Mouse (Mus musculus): ENCODE measurements around the gene Cpt1a. TPM values are rescaled to one million over a fixed set of nuclear protein-coding genes. Genes with fewer than 3 reads are reported as not detected.

Gene Cpt1a
- polyA plus RNA-seq, 1 experiment, result 13.5 TPM

- no peaks in the 10 kb centered on the region for H3K79me2 ChIP-seq (ENCODE audit: control insufficient read depth, insufficient read depth)
- H3K4me2 ChIP-seq (ENCODE audit: low read depth), result peak overlapping the region; percentile 18
- TF ChIP-seq POLR2A (IDR thresholded peaks at IDR 0.05; ENCODE audit: insufficient read length, low read depth) (no peak), MYOG (IDR thresholded peaks at IDR 0.05; ENCODE audit: control insufficient read depth in 1 of 3, insufficient read depth in 1 of 3, insufficient read length in 2 of 3, low read depth in 2 of 3) (peak in 2 of 3 experiments; percentile 28 to 61), MAX (IDR thresholded peaks at IDR 0.05; ENCODE audit: low read depth) (no peak), TCF3 (IDR thresholded peaks at IDR 0.05; ENCODE audit: insufficient read length, low read depth) (no peak), USF1 (IDR thresholded peaks at IDR 0.05; ENCODE audit: low read depth) (no peak), CEBPB (IDR thresholded peaks at IDR 0.05; ENCODE audit: insufficient read depth, poor library complexity, severe bottlenecking) (no peak), MYOD1 (IDR thresholded peaks at IDR 0.05; ENCODE audit: control insufficient read depth in 1 of 3, insufficient read length in 2 of 3, low read depth in 2 of 3) (peak in 1 of 3 experiments; percentile 85), SRF (IDR thresholded peaks at IDR 0.05; ENCODE audit: control insufficient read depth, insufficient read length, low read depth) (no peak), TCF12 (IDR thresholded peaks at IDR 0.05; ENCODE audit: insufficient read depth, poor library complexity, severe bottlenecking) (no peak), REST (IDR thresholded peaks at IDR 0.05; ENCODE audit: insufficient read depth, insufficient read length) (no peak), E2F4 (IDR thresholded peaks at IDR 0.05; ENCODE audit: insufficient read depth) (no peak), POLR2AphosphoS2 (IDR thresholded peaks at IDR 0.05; ENCODE audit: insufficient read length, low read depth) (no peak)
- no peaks in the 10 kb centered on the region for H3K36me3 ChIP-seq (ENCODE audit: control insufficient read depth, insufficient read depth)
- H3K27me3 ChIP-seq (ENCODE audit: control insufficient read depth, insufficient read depth, insufficient read length), result no peaks in the 10 kb centered on the region
- no peak overlapping the region for H3ac ChIP-seq (ENCODE audit: control insufficient read depth, insufficient read length)
- H3K4me3 ChIP-seq, result no peak overlapping the region
Observed at GRCm38 (mm10) chr19:3344636-3345544, 22.8 kb downstream of the Cpt1a start.

- TF ChIP-seq TCF3 (IDR thresholded peaks at IDR 0.05; ENCODE audit: insufficient read length, low read depth) (no peak), MYOD1 (IDR thresholded peaks at IDR 0.05; ENCODE audit: control insufficient read depth in 1 of 3, insufficient read length in 2 of 3, low read depth in 2 of 3) (no peak), POLR2AphosphoS2 (IDR thresholded peaks at IDR 0.05; ENCODE audit: insufficient read length, low read depth) (no peak), REST (IDR thresholded peaks at IDR 0.05; ENCODE audit: insufficient read depth, insufficient read length) (no peak), E2F4 (IDR thresholded peaks at IDR 0.05; ENCODE audit: insufficient read depth) (no peak), MAX (IDR thresholded peaks at IDR 0.05; ENCODE audit: low read depth) (no peak), CEBPB (IDR thresholded peaks at IDR 0.05; ENCODE audit: insufficient read depth, poor library complexity, severe bottlenecking) (no peak)
- no peaks in the 10 kb centered on the region for H3K27me3 ChIP-seq (ENCODE audit: control insufficient read depth, insufficient read depth, insufficient read length)
Observed at GRCm38 (mm10) chr19:3347784-3348183, 25.6 kb downstream of the Cpt1a start.

GRCm38 (mm10) chr19:3353415-3354111 lies 31.4 kb downstream of the Cpt1a start:
- no peak overlapping the region for H3ac ChIP-seq (ENCODE audit: control insufficient read depth, insufficient read length)
- H3K4me3 ChIP-seq, result no peak overlapping the region
- H3K79me2 ChIP-seq (ENCODE audit: control insufficient read depth, insufficient read depth), result no peaks in the 10 kb centered on the region
- TF ChIP-seq CEBPB (IDR thresholded peaks at IDR 0.05; ENCODE audit: insufficient read depth, poor library complexity, severe bottlenecking) (peak; percentile 62; the same call in 1 of the 2 replicates), MYOD1 (IDR thresholded peaks at IDR 0.05; ENCODE audit: control insufficient read depth in 1 of 3, insufficient read length in 2 of 3, low read depth in 2 of 3) (peak in 1 of 3 experiments; percentile 19), MYOG (IDR thresholded peaks at IDR 0.05; ENCODE audit: control insufficient read depth in 1 of 3, insufficient read depth in 1 of 3, insufficient read length in 2 of 3, low read depth in 2 of 3) (peak in 1 of 3 experiments; percentile 10), MAX (IDR thresholded peaks at IDR 0.05; ENCODE audit: low read depth) (no peak)
- peaks cover 5% of the 10 kb centered on the region for H3K36me3 ChIP-seq (ENCODE audit: control insufficient read depth, insufficient read depth)
- no peak overlapping the region for H3K4me2 ChIP-seq (ENCODE audit: low read depth)
- H3K27me3 ChIP-seq (ENCODE audit: control insufficient read depth, insufficient read depth, insufficient read length), result no peaks in the 10 kb centered on the region

More at GRCm38 (mm10) chr19:3347784-3348183, 25.6 kb downstream of the Cpt1a start:
- H3K4me3 ChIP-seq, result no peak overlapping the region
- no peaks in the 10 kb centered on the region for H3K79me2 ChIP-seq (ENCODE audit: control insufficient read depth, insufficient read depth)
- H3ac ChIP-seq (ENCODE audit: control insufficient read depth, insufficient read length), result no peak overlapping the region
- no peaks in the 10 kb centered on the region for H3K36me3 ChIP-seq (ENCODE audit: control insufficient read depth, insufficient read depth)
- no peak overlapping the region for H3K4me2 ChIP-seq (ENCODE audit: low read depth)

- Histone ChIP-seq H3ac (ENCODE audit: control insufficient read depth, insufficient read length) (no peak overlapping the region), H3K79me2 (ENCODE audit: control insufficient read depth, insufficient read depth) (no peaks in the 10 kb centered on the region), H3K4me3 (no peak overlapping the region), H3K27me3 (ENCODE audit: control insufficient read depth, insufficient read depth, insufficient read length) (no peaks in the 10 kb centered on the region), H3K36me3 (ENCODE audit: control insufficient read depth, insufficient read depth) (peaks cover 5% of the 10 kb centered on the region), H3K4me2 (ENCODE audit: low read depth) (no peak overlapping the region)
- TF ChIP-seq POLR2AphosphoS2 (IDR thresholded peaks at IDR 0.05; ENCODE audit: insufficient read length, low read depth), result no peak
- TF ChIP-seq SRF (IDR thresholded peaks at IDR 0.05; ENCODE audit: control insufficient read depth, insufficient read length, low read depth), result no peak
- no peak for TF ChIP-seq MYOD1 (IDR thresholded peaks at IDR 0.05; ENCODE audit: control insufficient read depth in 1 of 3, insufficient read length in 2 of 3, low read depth in 2 of 3)
- no peak for TF ChIP-seq USF1 (IDR thresholded peaks at IDR 0.05; ENCODE audit: low read depth)
- no peak for TF ChIP-seq REST (IDR thresholded peaks at IDR 0.05; ENCODE audit: insufficient read depth, insufficient read length)
- TF ChIP-seq TCF3 (IDR thresholded peaks at IDR 0.05; ENCODE audit: insufficient read length, low read depth), result no peak
- TF ChIP-seq E2F4 (IDR thresholded peaks at IDR 0.05; ENCODE audit: insufficient read depth), result no peak
- TF ChIP-seq CEBPB (IDR thresholded peaks at IDR 0.05; ENCODE audit: insufficient read depth, poor library complexity, severe bottlenecking), result no peak
- no peak for TF ChIP-seq MAX (IDR thresholded peaks at IDR 0.05; ENCODE audit: low read depth)
- TF ChIP-seq MYOG (IDR thresholded peaks at IDR 0.05; ENCODE audit: control insufficient read depth in 1 of 3, insufficient read depth in 1 of 3, insufficient read length in 2 of 3, low read depth in 2 of 3), result no peak
- TF ChIP-seq POLR2A (IDR thresholded peaks at IDR 0.05; ENCODE audit: insufficient read length, low read depth), result no peak
- no peak for TF ChIP-seq TCF12 (IDR thresholded peaks at IDR 0.05; ENCODE audit: insufficient read depth, poor library complexity, severe bottlenecking)
Observed at GRCm38 (mm10) chr19:3355096-3355495, 33.0 kb downstream of the Cpt1a start.

Data from myocyte (in vitro differentiated cells).